Mouse (Mus musculus) heart, adult 9 months (tissue): Measurements from ENCODE around the gene Pou2f2.

Experiments
- DNase-seq, 2 experiments: peaks; one replicate each; pipeline ENCODE4 v3.0.0; 2022; ENCODE audit warnings: low spot score in 2 of 2

Gene Pou2f2

GRCm38 (mm10) chr7:25195148-25195547 is 15.6 kb upstream of the Pou2f2 start:
- no peak for DNase-seq

DNA sequence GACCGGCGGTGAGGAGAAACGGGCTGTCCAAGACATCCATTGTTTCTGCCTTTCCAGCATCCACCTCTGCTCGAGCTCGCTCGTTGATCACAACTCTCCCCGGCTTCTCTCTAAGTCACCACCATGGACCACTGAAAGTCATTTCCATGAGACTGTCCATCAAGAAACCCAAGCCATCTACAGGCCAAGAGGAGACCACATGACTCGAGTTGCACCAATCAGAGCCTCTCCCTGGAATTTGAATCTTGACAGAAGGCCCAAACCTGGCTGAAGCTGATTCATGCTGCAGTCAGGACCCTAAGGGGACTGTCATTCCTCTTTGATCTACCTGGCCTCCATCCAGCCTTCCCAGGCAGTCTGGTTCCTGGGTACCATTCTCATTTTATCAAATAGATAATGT is 12.6 kb upstream of the Pou2f2 start:
- DNase-seq = no peak

DNA sequence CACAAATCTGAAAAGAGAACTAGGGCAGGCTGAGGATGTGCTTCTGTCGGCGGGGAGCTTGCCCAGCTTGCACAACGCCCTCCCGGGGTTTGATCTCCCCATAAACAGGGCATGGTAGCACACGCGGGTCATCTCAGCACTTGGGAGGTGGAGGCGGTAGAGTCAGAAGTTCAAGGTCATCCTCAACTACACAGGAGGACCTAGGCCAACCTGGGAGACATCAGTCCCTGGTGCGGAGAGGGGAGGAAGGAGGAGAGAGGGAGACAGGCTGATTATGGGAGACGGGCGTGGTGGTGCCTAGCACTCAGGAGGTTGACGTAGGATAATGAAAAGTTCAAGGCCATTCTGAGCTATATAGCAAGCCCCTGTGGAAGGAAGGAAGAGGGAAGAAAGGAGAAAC is 11.3 kb upstream of the Pou2f2 start:
- no peak for DNase-seq

GRCm38 (mm10) chr7:25187662-25188650 is 8.4 kb upstream of the Pou2f2 start:
- peak; percentile 63 to 82 for DNase-seq

DNA sequence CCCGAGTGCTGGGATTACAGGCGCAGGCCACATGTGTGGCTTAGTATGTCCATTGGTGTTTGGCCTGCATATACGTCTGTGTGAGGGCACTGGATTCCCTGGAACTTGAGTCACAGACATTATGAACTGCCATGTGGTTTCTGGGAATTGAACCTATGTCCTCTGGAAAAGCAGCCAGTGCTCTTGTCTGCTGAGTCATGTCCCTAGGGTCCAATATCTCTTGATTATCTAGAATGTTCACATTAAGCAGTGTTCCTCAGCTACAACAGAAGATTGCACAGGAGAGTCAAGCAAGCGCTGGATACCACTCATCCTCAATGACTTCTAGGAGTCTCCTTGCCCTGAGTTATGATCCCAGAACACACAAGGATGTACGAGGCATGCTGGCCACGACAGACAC is 4.6 kb upstream of the Pou2f2 start:
- no peak for DNase-seq

- no peak for DNase-seq
Observed at GRCm38 (mm10) chr7:25181814-25182213, 2.3 kb upstream of the Pou2f2 start.

GRCm38 (mm10) chr7:25181331-25181790 is 1.8 kb upstream of the Pou2f2 start:
- peak in 1 of 2 experiments; percentile 24 for DNase-seq

DNA sequence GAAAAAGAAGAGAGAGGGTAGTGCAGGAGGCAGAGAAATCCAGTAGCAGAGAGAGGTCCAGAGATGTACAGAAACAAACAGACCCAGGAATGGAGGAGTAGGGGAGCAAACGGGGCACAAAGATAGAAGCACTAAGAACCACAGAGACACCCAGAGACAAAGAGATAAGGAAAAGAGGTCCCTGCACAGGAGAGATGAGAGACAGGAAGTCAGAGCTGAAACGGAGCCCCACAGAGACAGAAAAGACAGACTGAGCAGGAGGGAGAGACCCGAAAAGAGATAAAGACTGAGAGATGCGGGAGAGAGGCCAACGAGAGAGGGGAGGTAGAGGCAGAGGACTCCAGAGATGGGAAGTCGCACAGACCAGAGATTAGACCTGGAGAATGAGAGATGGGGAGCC is 986 bp upstream of the Pou2f2 start:
- DNase-seq = no peak

- no peak for DNase-seq
Observed at GRCm38 (mm10) chr7:25178787-25179605, 530 bp downstream of the Pou2f2 start.

GRCm38 (mm10) chr7:25178317-25178716 is 1.2 kb downstream of the Pou2f2 start:
- DNase-seq = no peak

GRCm38 (mm10) chr7:25174343-25174742 is 5.2 kb downstream of the Pou2f2 start:
- DNase-seq = no peak

DNA sequence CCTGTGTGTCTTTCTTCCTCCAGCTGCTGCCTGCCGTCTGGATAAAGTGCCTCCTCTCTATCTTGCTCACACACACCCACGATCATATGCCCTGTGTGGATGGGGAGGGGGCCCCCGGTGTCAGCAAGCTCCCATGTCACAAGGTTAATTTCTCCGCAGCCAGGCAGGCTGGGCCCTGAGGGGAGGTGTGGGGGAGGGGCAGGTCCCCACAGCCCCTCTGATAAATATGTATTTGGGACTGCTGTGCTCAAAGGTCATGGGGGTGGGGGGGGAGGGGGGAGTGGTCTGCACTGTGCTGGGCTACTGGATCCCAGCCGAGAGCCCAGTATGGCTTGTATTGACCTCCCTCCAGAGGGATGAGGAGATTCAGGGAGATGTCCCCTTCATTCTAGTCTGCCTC is 6.9 kb downstream of the Pou2f2 start:
- no peak for DNase-seq

GRCm38 (mm10) chr7:25170583-25170982 is 8.9 kb downstream of the Pou2f2 start:
- DNase-seq = no peak

DNA sequence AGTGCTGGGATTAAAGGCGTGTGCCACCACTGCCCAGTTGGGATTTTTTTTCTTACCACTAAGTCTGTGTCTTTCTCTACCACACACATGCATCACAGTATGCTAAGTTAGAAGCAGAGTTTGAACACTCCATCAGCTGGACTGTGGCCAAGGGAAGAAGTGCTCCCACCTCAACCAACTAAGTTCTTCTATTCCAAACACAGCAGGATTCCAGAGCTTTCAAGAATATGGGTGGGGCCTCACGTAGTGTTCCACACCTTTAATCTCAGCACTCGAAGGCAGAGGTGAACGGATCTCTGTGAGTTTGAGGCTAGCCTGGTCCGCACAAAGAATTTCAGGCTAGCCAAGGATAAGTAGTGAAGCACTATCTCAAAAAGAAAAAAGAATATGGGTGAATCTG is 13.4 kb downstream of the Pou2f2 start:
- no peak for DNase-seq

GRCm38 (mm10) chr7:25156158-25156648 is 23.3 kb downstream of the Pou2f2 start:
- no peak for DNase-seq

DNA sequence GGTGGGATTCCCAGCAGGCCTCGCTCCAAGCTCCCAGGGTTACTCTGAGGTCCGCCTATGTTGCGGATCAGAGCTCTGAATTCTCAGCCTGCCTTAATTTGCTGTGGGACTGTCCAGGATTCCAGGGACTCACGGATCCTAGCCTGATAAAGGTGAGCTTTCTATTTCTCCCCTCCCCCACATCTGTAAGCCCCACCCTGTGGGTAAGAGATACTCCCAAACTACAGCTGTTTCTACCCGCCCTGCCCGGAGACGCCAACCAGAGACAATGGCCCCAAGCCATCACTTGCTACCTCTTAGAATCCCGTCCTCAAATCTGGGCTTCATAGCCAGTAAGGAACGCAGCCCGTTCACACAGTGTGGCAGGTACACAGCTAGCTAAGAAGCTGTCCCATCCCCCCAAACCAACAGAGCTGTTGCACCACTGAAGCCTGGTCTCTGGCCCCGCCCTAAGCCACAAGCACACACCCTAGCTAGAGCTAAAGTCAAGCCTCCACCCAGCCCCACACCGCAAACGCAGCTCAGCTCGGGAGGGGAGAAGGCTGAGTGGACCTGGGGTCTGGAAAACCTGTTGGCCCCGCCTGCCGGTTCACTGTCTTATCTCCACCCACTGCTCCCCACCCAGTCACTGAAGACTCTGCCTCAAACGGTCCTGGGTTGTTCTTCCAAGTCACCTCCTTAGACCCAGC is 23.9 kb downstream of the Pou2f2 start:
- no peak for DNase-seq

DNA sequence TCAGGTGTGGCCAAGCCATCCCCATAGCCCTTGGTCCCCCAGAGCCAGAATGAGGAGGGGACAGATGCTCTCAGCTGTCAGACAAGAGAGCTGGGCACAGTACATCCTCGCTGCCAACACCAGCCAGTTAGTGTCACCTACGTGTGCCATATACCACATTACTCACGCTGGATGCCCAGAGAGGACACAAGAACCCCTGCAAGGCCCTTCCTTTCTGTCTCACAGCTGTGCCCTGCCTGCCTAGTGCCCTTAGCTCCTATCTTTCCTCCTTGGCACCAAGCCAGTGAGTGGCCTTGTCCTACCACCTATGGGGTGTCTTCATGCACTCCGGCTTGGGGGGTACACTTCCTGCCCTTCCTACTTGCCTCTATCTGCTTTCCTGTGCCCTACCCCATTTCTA is 24.9 kb downstream of the Pou2f2 start:
- no peak for DNase-seq

DNA sequence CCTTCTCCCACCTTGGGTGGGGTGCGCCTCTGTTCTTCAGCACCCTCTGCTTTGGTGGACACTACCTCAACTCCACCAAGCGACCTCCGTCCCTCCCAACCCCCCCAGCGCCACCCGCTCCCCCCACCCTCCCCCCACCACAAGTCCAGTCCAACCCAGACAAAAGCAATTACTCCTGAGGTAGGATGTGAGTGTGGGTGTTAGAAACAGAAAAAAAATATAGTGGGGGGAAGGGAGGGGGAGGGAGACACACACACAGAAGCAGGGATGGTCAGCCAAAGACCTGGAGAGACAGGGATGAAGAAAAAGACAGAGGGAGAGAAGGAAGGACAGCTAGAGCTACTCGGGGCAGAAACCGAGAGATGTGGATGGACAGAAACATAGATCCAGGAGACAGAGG is 25.7 kb downstream of the Pou2f2 start:
- no peak for DNase-seq

DNA sequence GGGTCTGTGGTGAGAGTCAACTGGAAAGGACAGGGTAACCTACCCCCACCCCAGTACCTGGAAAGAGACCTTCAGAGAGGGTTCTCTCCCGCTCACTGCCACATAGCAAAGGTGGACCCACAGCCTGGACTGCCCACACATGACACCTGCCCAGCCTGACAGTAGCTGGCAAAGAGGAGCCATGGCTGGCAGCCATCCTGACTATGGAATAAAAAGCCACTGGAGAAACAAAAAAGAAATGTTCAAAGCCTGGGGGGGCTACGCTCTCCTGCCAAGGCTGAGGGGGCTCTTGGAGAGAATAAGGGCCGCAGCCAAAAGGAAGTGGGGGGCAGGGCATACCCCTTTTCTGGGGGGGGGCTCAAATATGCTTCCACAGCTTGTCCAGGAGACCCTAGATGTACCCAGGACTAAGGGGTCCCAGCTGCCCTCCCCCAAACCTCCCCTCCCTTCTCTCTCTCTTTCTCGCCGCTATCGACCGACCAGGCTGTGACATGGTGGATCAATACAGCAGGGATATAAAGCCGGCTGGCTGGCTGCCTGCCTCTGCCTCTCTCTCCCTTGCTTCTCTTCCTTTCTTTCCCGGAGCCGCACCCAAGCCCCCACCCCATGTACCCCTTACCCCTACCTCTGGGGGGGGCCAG is 27.5 kb downstream of the Pou2f2 start:
- DNase-seq = no peak

DNA sequence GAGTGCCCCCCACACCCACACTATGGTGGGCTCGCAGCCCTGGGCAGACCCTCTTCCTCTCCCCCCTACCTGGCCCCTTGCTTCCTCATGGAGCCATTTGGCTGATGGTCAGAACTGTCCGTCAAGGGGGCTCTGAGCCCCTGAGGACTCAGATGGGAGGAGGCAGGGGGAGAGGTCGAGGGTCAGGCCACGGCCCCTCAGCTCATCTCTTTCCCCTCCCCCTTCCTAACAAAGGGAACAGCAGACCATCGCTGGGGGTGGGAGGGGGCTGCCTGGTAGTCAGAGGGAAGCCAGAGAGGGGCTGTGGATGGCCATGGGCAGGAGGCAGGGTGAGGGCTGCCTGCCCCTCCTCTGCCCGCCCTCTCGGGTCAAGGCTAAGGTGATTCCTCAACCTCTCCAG is 28.5 kb downstream of the Pou2f2 start:
- DNase-seq = no peak

GRCm38 (mm10) chr7:25150151-25150663 is 29.3 kb downstream of the Pou2f2 start:
- DNase-seq = no peak
